Mouse (Mus musculus): Measurements from ENCODE around the gene Olfr237-ps1.
"Not testable (repeated sequence)": the region's sequence is repeated elsewhere in the genome, so short reads cannot be mapped to it uniquely, and the experiment has no call there.

Olfr237-ps1 gene

DNA sequence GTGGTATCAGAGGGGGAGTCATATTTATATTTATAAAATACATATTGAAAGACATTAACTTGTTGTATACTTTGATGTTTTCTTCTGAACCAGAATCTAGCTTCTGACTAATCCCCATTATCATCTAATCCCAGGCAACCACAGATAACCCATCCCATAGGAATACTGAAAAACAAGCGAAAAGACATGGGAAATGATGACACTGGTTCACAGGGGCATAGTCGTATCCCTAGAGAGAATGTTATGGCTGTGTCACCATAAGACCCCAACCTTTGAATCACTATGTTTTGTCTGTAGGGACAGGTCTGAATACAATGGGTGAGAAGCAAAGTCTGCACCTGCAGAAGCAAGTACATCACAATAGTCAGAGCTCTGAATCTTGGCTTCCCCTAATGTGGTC lies at the start of gene Olfr237-ps1:
Olfr237-ps1 (plus strand) TSS at position 301 of the 400 bp plus-strand sequence.
- not testable (repeated sequence) for DNase-seq

DNA sequence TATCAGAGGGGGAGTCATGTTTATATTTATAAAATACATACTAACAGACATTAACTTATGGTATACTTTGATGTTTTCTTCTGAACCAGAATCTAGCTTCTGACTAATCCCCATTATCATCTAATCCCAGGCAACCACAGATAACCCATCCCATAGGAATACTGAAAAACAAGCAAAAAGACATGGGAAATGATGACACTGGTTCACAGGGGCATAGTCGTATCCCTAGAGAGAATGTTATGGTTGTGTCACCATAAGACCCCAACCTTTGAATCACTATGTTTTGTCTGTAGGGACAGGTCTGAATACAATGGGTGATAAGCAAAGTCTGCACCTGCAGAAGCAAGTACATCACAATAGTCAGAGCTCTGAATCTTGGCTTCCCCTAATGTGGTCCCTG lies 40.3 kb upstream of the Olfr237-ps1 start, which contains the start of gene Olfr441:
Olfr441 (plus strand) TSS at position 301 of the 400 bp plus-strand sequence.
- DNase-seq = not testable (repeated sequence)

DNA sequence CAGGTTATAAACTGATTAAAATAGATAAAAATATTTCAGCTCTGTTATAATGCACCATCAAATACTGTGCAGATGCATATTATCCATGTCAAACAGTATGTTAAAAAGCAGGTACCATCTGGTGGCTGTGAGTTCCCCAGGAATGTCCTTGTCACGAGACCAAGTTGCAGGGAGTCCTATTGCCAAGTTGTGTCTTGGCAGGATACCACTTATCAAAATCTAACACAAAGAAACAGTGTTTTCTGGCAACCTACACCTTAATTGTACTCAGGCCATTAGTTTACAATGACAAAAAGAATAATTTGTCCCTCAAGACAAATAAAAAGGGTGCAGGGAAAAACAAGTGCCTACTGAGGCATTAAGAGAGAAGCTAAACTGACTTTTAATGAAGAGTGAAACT lies 13.1 kb downstream of the Olfr237-ps1 start:
- no peak for DNase-seq

DNA sequence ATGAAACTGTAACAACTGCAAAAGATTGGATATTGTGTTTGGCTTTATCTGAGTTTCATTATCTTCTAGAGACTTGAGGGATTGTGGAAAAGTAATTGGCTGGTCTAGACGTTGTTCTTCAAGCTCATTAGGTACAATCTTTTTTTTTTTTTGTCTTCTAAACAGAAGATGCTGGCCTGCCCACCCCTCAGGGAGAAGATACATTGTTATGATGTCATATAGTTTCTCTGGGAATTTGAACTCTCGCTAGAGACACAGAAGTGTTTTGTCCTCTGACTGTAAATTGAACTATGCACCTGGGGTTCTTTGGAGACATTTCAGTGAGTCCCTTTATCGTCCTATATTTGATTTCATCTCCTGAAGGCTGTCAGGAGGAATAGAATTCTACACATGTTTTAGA lies 16.6 kb downstream of the Olfr237-ps1 start, which contains the start of gene Olfr437:
Olfr437 (plus strand) TSS at position 301 of the 400 bp plus-strand sequence.
- no peak for DNase-seq

DNA sequence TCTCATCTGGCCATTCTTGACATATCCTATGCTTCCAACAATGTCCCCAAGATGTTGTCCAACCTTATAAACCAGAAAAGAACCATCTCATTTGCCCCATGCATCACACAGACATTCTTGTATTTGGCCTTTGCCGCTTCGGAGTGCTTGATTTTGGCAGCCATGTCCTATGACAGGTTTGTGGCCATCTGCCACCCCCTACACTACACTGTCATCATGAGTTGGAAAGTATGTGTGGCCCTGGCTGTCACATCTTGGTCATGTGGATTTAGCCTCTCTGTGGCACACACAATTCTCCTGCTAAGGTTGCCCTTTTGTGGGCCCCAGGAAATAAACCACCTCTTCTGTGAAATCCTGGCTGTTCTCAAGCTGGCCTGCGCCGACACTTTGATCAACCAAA lies 20.9 kb downstream of the Olfr237-ps1 start:
- DNase-seq = no peak

DNA sequence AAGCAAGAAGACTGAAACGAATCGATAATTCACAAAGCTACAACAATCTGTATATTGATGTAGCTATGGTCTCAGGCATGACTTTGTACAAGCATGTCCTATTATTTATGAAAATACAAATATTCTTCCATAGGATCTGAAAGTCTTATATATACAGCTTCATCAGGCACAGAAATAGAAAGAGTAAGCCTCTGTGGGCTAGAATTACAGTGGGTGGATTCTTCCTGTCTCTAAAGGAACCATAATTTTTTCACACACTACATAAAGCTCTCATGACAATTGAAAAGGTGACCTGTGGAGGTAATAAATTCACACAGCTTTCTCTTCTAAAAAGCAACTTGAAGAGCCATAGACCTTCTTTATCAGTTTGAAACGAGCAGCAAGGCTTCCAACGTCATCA lies 25.5 kb downstream of the Olfr237-ps1 start, which contains the start of gene Olfr13:
Olfr13 (plus strand) TSS at position 301 of the 400 bp plus-strand sequence.
- no peak for DNase-seq

DNA sequence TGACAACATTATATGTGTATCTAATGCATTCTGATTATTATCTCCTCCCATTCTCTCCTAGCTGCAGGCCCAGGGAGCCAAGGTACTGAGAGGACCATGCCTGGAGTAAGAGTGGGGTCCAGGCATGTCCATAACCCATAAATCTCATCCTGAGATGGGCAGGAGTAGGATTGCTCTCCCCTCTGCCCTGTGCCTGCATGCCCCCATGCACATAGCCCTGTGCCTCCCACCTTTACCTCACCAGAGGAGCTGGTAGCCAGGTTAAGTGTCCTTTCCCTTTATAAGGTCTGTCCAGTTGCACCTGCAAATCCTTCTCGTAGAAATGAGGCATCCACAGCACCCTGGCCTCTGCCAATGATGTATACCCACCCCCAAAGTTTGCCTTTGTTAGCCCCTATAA lies 31.8 kb downstream of the Olfr237-ps1 start:
- no peak for DNase-seq

DNA sequence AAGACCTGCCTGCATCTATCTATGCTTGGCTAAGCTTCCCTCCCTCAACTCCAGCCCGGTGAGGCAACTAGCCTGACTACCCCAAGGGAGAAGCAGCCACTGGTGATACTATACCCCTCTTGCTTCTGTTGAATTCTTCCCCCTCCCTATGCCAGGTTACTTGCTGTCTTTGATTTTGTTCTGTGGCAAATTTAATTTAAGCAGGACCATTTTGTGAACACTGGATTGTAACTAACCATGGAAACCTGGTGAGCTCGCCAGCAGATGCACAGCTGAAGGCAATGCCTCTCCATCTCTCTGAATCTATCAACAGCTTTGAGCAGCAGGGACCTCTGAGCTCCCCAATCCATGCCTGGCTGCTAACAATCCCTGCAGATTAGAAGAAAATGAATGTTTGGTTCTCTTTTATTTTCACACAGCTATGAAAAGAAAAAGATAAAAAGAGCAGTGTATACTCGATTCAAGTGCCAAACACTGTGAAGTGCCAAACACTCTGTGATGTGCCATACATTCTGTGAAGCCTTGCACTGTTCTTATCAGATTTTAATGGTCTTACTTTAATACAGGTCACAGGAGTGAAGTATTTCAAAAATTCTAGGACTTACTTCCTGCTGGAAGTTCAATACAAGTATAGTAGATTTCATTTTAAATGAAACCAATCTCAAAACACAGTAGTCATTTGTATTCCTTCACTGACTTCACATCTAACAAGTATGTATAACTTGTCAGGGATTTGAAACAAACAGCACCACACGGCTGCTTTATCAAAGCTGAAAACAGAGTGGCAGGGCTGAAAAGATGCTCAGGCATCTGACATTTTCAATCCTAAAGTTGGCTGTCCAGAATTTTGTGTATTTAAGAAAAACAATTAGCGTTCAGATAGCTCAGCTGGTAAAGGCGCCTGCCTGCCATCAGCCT lies 32.5 kb downstream of the Olfr237-ps1 start:
- DNase-seq = no peak

DNA sequence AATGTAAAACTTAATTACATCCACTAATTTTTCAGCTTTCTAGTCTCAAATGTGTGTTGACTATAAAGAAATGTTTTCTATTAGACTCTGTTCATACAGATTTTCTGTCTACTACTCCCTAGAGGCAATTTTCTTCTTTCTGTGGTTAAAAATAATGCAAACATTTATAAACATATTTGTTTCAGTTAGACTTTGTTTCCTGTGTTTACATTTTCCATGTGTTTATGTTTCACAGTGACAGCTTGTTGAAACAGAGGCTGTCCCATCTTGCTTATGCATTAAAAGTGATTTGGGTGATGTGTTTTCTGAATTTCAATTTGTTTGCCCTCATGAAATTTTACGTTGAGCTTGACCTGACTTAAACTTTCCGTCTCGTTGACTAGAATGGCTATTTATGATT lies 44.6 kb downstream of the Olfr237-ps1 start:
- no peak for DNase-seq

DNA sequence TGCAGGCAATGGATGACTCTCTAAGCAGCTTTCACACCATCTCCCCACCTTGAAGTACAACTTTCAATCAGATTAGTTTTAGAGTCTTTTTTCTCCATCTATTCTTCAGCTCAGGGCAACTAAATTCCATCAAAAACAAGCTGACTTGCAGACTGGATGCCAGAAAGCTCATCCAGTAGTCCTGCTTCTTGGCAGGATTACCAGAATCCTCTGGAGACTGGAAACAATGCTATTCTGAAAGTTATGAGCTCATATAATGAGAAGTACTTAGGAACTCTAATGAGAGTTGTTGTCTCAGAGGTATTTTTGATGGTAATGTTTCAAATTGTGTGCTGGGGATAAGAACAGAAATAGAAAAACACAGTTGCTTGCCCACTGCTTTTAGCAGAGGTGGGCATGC lies 50.4 kb downstream of the Olfr237-ps1 start, which contains the start of gene Olfr435:
Olfr435 (plus strand) TSS at position 366 of the 400 bp plus-strand sequence.
- DNase-seq = no peak

DNA sequence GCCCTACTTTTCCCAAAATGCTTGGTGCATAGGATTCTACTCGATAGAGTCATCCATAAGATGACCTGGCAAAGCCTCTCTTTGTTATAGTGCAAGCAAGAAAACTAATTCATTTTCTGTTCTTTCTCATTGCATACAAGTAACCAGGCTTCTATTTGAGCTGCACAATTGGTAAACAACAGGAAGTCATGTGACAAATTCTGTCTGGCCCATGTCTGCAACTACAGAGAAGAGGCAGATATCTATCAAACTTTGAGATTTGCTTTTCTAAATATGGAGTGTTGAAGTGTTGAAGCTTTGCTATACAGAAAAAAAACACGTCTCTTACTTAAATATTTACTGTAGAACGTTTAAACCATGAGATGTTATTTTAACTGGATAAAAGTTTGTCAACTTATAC lies 51.7 kb downstream of the Olfr237-ps1 start:
- DNase-seq = no peak

DNA sequence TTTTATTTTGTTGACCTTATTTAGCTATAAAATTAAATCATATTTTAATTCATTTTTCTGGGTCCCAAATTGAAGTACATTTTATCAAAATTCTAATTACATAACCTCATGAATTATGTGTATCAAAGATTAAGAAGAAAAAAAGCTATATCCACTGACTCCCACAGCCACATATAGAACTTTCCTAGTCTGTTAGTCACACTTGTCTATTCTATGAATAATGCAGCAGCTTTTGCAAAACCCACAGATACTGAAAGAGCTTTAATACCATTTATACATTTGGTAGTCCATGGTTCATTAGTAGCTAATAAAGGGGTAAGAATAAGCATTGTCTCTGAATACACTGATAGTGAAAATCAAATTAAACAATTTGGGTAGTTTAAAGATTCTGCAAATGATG lies 56.4 kb downstream of the Olfr237-ps1 start:
- DNase-seq = no peak

DNA sequence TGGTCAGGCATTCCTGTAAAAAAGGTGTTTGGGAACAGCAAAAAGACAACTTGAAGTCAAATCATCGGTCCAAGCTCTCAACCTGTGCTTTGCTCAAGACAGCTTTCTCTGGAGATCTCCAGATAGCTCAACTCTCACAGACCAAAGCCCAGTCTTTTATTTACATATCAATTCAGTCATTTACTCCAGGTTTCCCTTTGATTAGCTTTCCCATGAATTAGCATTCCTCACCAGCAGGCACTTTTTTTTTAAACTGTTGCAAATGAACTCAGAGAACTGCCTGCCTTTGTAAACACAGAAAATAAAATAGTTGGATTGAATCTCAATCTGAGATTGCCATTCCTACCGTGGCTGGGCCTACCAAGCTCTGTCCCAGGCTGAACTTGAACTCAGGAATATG lies 59.0 kb downstream of the Olfr237-ps1 start:
- DNase-seq = no peak

Data from right cerebral cortex, postnatal 14 days (tissue).